Mouse (Mus musculus): ENCODE measurements around the gene Nr4a2. TPM values are rescaled to one million over a fixed set of nuclear protein-coding genes. Genes with fewer than 3 reads are reported as not detected.

Gene Nr4a2
- polyA plus RNA-seq, 1 experiment from 2014 or later = 3.3 TPM

DNA sequence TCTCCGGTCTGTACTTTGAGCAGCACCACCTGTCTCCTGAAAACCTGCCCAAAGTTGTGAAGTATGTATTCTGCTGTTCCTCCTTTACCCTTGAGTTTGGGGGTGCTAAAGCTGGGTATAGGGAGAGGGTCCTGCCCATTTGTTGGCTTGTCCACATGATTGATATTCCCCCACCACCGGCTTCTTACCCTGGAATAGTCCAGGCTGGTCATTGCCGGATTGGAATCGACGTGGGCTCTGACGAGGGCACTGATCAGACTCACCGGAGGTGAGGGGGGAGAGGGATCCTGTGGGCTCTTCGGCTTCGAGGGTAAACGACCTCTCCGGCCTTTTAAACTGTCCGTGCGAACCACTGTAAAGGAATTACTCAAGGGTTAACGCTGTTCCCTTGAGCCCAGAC is 13.9 kb downstream of the Nr4a2 start:
- Histone ChIP-seq H3K36me3 (no peaks in the 10 kb centered on the region), H3K27ac (no peak overlapping the region), H3K27me3 (replicated peaks) (peaks cover 63% of the 10 kb centered on the region), H3K4me3 (replicated peaks) (no peak overlapping the region), H3K4me2 (replicated peaks) (no peak overlapping the region), H3K9me3 (no peaks in the 10 kb centered on the region), H3K4me1 (replicated peaks) (peaks cover 5% of the 10 kb centered on the region; the same call in 1 of the 2 replicates), H3K9ac (no peak overlapping the region)
- ATAC-seq = no peak
- 26% methylated on average over 14 of the region's 14 CpGs for WGBS

DNA sequence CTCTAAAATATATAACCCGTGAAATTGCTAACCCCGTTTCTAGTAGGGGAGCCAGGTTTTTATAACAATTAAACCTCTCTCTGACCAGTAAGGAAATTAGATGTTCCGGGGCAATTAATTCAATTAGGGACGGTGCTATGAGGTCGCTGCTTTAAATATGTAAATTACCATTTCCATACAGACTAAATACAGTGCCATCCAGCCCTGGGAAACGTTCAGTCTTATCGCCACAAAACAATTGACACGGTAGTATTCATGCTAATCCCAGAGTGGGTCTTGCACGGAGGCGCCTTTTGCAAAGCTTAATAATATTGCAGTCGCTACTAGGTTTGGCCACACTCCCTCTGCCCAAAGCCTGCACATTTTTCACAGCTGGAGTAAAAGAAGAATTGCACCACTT is 14.5 kb downstream of the Nr4a2 start:
- no peaks in the 10 kb centered on the region for H3K9me3 ChIP-seq
- no peak for ATAC-seq

DNA sequence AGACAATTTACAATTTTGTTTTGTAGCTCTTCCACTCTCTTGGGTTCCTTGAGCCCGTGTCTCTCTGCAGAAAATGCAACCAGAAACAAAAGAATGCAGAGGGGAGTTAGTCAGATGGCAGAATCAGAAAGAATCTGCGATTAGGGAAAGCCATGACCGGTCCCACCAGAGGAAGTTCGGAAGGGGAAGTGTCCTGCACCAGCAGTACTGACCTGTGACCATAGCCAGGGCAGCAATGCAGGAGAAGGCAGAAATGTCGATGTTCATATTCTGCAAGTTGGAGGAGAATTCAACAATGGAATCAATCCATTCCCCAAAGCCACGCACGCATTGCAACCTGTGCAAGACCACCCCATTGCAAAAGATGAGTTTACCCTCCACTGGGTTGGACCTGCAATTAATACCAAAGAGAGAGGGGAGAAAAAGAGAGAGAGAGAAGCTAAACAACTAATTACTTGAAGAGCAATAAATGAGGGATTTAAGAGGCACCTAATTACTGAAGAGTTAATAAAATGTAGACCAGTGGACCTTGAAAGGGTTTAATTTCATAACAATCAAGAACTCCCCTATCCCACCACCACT is 15.4 kb downstream of the Nr4a2 start:
- WGBS = 49% methylated on average over 7 of the region's 7 CpGs
- Histone ChIP-seq H3K4me3 (replicated peaks) (no peak overlapping the region), H3K36me3 (no peaks in the 10 kb centered on the region), H3K27me3 (replicated peaks) (peaks cover 73% of the 10 kb centered on the region), H3K9ac (no peak overlapping the region), H3K27ac (no peak overlapping the region), H3K9me3 (no peaks in the 10 kb centered on the region), H3K4me2 (replicated peaks) (no peak overlapping the region), H3K4me1 (replicated peaks) (0 out of 2 replicates have a peak, but pooled peaks cover 8% of the 10 kb centered on the region)
- ATAC-seq = no peak

More for the DNA sequence above, 14.5 kb downstream of the Nr4a2 start:
- H3K4me1 ChIP-seq (replicated peaks) = peaks cover 5% of the 10 kb centered on the region; the same call in 1 of the 2 replicates
- no peak overlapping the region for H3K4me2 ChIP-seq (replicated peaks)
- peaks cover 69% of the 10 kb centered on the region for H3K27me3 ChIP-seq (replicated peaks)
- no peaks in the 10 kb centered on the region for H3K36me3 ChIP-seq
- H3K9ac ChIP-seq = no peak overlapping the region
- H3K27ac ChIP-seq = no peak overlapping the region
- H3K4me3 ChIP-seq (replicated peaks) = no peak overlapping the region
- 38% methylated on average over 11 of the region's 11 CpGs for WGBS

DNA sequence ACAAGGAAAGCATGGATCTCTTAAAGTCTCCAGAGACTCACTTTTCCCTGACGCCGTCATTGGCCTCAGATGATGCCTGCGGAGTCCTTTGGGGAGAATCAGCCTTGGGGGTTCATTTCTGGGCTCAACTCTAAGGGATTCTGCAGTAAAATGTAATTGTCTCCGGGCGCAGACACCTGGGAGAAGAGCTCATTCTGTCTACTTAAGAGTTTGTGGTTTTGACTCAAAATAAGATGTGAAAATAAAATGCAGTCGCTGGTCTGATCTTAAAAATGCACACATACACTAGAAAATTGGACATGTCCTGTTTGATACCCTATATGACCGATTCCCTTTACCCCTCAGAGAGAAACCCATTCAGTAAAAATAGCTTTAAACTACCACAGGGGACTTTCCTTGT is 18.4 kb downstream of the Nr4a2 start:
- 24% methylated on average over 7 of the region's 7 CpGs for WGBS
- Histone ChIP-seq H3K9ac (no peak overlapping the region), H3K9me3 (no peaks in the 10 kb centered on the region), H3K4me1 (replicated peaks) (peaks cover 16% of the 10 kb centered on the region; the same call in 1 of the 2 replicates), H3K36me3 (no peaks in the 10 kb centered on the region), H3K4me3 (replicated peaks) (no peak overlapping the region), H3K27me3 (replicated peaks) (peaks cover 75% of the 10 kb centered on the region), H3K4me2 (replicated peaks) (no peak overlapping the region), H3K27ac (no peak overlapping the region)
- ATAC-seq = no peak

DNA sequence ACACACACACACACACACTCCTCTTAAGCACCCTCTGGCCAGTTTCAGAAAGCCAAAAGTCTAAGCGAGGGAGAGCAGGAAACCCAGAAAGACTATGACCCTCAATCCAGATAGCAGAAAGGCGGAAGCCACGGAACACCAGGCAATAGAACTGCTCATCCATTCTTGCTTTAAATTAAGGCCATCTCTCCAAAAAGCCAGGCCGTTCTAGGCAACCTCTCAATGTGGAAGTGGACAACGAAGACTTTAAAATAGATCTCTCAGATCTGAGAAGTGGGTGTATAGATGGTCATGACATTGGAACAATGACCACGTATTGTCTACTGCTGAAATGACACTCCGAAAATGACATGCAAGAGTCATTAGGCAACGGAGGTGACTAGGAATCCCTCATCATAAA is 19.1 kb downstream of the Nr4a2 start:
- Histone ChIP-seq H3K27me3 (replicated peaks) (peaks cover 68% of the 10 kb centered on the region), H3K9ac (no peak overlapping the region), H3K4me1 (replicated peaks) (peaks cover 16% of the 10 kb centered on the region; the same call in 1 of the 2 replicates), H3K4me3 (replicated peaks) (no peak overlapping the region), H3K27ac (no peak overlapping the region), H3K9me3 (no peaks in the 10 kb centered on the region), H3K4me2 (replicated peaks) (no peak overlapping the region), H3K36me3 (no peaks in the 10 kb centered on the region)
- WGBS = 5% methylated on average over 8 of the region's 8 CpGs
- ATAC-seq = no peak

DNA sequence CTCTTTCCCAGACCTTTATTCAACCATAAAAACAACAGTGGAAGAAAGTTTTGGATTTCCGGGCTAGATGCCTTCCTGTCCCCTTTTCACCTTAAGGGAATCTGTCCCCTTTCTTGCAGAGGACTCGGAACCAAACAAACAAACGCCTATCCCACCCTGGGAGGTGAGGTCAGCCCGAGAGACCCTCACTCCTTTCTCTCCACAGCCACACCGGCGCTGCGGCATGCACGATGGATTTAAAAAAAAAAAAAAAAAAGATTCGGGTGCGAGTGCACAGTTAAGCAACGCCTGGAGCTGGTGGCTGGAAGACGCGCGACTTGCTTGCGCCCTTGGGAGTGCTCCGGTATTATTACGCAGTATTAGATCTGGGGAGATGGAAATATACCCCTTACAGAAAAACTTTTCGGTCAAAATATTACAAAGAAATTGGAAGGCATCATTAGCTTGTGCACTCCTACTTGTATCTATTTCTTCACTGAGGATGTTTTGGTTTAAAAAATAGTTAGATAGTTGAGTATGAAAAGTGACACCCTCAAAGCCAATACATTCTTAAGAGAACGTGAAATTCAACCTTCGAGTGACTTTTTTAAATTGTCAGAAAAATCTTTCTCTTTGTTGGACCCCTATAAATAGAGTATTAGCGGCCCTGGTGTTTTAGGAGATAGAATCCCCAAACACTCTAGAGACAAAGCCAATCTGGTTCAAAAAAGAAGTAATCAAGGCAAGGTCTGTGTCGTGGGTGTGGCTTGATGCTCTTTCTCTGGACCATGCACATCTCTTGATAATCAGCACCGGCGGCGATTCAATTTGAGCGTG is 19.8 kb downstream of the Nr4a2 start:
- ATAC-seq = no peak
- Histone ChIP-seq H3K4me2 (replicated peaks) (peak overlapping the region; percentile 41), H3K36me3 (no peaks in the 10 kb centered on the region), H3K27ac (no peak overlapping the region), H3K4me3 (replicated peaks) (no peak overlapping the region), H3K9me3 (no peaks in the 10 kb centered on the region), H3K27me3 (replicated peaks) (peaks cover 62% of the 10 kb centered on the region), H3K9ac (no peak overlapping the region), H3K4me1 (replicated peaks) (peaks cover 16% of the 10 kb centered on the region; the same call in 1 of the 2 replicates)
- 2% methylated on average over 26 of the region's 26 CpGs for WGBS

DNA sequence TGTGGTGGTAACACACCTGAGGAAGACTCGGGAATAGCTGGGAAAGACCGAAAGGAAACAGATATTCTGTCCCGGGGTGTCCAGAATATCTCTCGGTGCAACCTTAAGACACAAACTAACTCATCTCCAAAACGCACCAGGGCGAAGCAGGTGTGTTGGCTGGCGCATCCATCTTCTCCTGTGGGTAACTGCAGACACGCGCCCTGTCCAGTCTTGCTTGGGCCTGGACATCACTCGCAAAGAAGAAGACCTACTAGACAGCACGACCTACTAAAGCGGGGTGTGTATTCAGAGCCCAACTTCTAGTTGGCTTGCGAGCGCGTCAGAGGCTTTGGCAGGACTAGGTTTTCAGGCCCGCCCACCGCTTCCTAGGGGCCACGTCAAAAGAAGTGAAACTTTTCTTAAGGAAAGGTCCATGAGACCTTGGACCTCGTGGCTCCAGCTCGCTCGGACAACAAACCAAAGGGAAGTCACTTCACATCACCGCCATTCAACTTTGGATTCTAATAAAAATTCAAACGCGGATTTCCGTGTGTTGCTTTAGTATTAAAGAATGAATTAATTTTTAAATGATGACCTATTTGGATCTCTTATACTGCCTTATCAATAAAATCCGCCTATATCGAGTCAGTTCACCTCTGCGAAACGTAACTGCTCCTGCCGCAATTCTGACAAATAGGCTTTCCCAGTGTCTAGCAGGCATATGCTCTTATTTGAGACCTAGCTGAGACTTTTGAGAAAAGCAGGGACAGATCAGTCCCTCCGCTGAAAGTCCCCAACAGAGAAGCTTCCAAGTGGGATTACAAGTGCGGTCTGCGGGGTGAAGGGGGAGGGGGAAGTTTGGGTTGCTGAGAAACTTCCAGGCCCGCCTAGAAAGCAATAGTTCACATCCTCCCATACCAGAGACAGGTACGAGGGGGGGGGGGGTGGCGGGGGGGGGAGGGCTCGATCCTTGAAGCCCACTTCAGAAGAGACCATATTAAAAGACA is 20.7 kb downstream of the Nr4a2 start:
- no peak overlapping the region for H3K27ac ChIP-seq
- H3K4me1 ChIP-seq (replicated peaks) = peaks cover 16% of the 10 kb centered on the region; the same call in 1 of the 2 replicates
- peak overlapping the region; percentile 72 for H3K4me2 ChIP-seq (replicated peaks)
- H3K9me3 ChIP-seq = no peaks in the 10 kb centered on the region
- peak; percentile 28 for ATAC-seq
- 1% methylated on average over 34 of the region's 37 CpGs for WGBS
- H3K9ac ChIP-seq = no peak overlapping the region
- no peaks in the 10 kb centered on the region for H3K36me3 ChIP-seq
- H3K27me3 ChIP-seq (replicated peaks) = peaks cover 53% of the 10 kb centered on the region
- peak overlapping the region; percentile 33 for H3K4me3 ChIP-seq (replicated peaks)

DNA sequence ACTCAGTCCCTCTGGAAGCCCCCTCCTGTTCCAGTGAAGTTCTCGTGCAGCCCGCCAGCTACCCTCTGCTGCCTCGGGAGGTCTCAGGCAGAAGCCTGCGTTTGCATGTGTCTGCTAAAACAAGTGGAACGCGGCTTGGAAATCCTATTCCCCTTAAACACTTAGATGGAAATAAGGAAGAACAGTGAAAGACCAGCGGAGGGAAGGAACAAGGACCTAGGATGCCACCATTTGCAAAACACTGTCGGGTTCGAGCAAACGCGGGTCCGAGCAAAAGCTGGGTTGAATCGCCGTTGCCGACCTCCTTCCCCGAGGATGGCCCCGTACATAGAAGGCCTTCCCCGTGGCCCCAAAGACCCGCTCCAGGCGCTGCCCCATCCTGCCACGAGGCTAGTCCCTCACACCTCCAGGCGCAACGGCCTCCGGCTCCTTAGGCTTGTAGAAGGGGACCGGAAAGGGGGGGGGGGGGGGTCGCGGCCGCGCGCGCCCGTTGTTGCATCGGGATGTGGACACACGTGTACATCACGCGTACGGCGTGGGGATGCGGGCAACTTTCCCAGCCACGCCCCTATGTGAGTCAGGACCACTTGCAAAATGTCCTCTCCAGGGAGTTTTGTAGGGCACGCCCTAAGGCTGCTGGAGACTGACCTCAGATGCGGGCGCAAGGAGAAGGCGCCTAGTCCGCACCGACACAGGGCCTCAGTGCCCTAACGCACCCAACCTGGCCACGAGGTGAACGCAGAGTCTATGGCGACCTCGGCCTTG is 21.5 kb downstream of the Nr4a2 start:
- H3K4me1 ChIP-seq (replicated peaks) = peaks cover 16% of the 10 kb centered on the region; the same call in 1 of the 2 replicates
- H3K4me3 ChIP-seq (replicated peaks) = peak overlapping the region; percentile 33
- peak overlapping the region; percentile 72 for H3K4me2 ChIP-seq (replicated peaks)
- H3K27me3 ChIP-seq (replicated peaks) = peaks cover 49% of the 10 kb centered on the region
- H3K9me3 ChIP-seq = no peaks in the 10 kb centered on the region
- under 1% methylated on average over 46 of the region's 51 CpGs for WGBS
- H3K36me3 ChIP-seq = no peaks in the 10 kb centered on the region
- peak; percentile 39 for ATAC-seq
- H3K27ac ChIP-seq = no peak overlapping the region
- H3K9ac ChIP-seq = no peak overlapping the region

DNA sequence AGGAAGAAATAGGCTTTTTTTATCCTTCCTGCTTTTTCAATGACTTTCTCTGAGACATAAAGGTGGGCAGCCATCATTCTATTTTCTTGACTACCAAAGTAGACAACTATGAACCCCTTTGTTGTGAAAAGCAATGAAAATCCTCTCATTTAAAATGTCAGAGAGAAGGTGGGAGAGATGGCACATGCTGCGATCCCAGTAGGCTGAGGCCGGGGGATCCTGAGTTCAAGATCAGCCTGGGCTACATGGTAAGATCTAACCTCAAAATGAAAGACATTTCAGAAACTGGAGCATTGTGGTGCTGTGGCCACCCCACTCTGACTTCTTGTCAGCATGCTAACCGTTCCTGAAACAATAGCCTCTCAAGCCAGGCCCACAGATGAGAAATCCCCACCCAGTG is 23.6 kb downstream of the Nr4a2 start:
- no peak overlapping the region for H3K4me2 ChIP-seq (replicated peaks)
- no peaks in the 10 kb centered on the region for H3K36me3 ChIP-seq
- 72% methylated on average over 3 of the region's 3 CpGs for WGBS
- H3K9me3 ChIP-seq = no peaks in the 10 kb centered on the region
- peaks cover 16% of the 10 kb centered on the region; the same call in 1 of the 2 replicates for H3K4me1 ChIP-seq (replicated peaks)
- ATAC-seq = no peak
- H3K27ac ChIP-seq = no peak overlapping the region
- H3K4me3 ChIP-seq (replicated peaks) = no peak overlapping the region
- no peak overlapping the region for H3K9ac ChIP-seq
- H3K27me3 ChIP-seq (replicated peaks) = peaks cover 40% of the 10 kb centered on the region

DNA sequence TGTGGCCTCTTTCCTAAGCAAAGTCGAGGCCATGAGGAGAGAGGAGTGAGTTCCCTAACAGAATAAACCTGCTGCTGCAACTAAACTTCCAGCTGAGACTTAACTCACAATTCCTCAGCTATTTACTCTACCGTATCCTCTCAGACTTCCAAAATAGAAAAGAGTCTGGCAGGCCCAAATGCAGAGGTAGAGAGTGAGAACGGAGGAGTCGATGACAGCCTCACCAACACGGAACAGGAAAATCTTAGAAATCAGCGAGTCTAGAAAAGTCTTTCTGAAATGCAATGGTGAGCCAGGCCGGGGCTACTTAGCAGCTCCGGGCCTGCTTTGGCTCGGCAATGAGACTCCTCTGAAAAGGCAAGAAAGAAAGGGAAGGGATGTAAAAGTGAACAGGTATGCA is 51.4 kb downstream of the Nr4a2 start:
- Histone ChIP-seq H3K9ac (no peak overlapping the region), H3K4me1 (replicated peaks) (no peaks in the 10 kb centered on the region), H3K27me3 (replicated peaks) (no peaks in the 10 kb centered on the region), H3K9me3 (no peaks in the 10 kb centered on the region), H3K4me2 (replicated peaks) (no peak overlapping the region), H3K36me3 (no peaks in the 10 kb centered on the region), H3K27ac (no peak overlapping the region), H3K4me3 (replicated peaks) (no peak overlapping the region)
- ATAC-seq = no peak
- 81% methylated on average over 9 of the region's 9 CpGs for WGBS

DNA sequence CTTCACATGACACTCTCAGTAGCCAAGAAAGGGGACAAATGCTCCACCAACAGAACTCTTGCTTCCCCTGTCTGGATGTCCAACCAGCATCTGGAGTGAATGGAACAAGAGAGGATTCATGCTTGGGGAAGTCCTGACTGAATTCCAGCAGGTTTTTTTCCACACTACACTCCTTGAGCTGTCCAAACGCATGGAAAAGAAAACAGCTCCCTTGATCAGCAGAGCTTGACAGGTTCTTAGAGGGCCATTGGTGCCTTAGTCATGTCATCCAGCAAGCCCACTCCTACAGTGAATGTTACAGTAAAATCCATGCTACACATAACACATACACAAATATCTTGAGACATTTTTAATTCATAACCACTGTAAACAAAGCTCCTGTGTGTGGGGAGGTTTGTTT is 60.3 kb downstream of the Nr4a2 start:
- 58% methylated on average over 1 of the region's 1 CpGs for WGBS
- Histone ChIP-seq H3K4me1 (replicated peaks) (no peaks in the 10 kb centered on the region), H3K27me3 (replicated peaks) (no peaks in the 10 kb centered on the region), H3K9me3 (no peaks in the 10 kb centered on the region), H3K9ac (no peak overlapping the region), H3K27ac (no peak overlapping the region), H3K4me3 (replicated peaks) (no peak overlapping the region), H3K4me2 (replicated peaks) (no peak overlapping the region), H3K36me3 (no peaks in the 10 kb centered on the region)
- no peak for ATAC-seq

Data from intestine, embryonic 15.5 days (tissue).